Mouse (Mus musculus) gastrocnemius, postnatal 10 days (tissue): ENCODE measurements around the gene Col9a2. TPM values are rescaled to one million over a fixed set of nuclear protein-coding genes. Genes with fewer than 3 reads are reported as not detected.

Experiments used
- DNase-seq: peaks from one replicate; pipeline ENCODE4 v3.0.0; 2021; ENCODE audit warnings: mixed read lengths
- long read RNA-seq, 2 experiments: library from polyadenylated mRNA; stranded (forward); transcript quantifications; one replicate each; pipeline ENCODE4 v2.0.0; 2021
- total RNA-seq, 2 experiments: library from RNA; stranded (reverse); gene quantifications; 2 replicates each; pipeline ENCODE4 v1.2.3; 2021

Col9a2 gene
- 1 to 10 TPM; 1.5 to 2.1 TPM for total RNA-seq
- long read RNA-seq, experiment 1, result 0 reads
- long read RNA-seq, experiment 2, result 0 reads

- peak; percentile 35 for DNase-seq
Measured at GRCm38 (mm10) chr4:121039331-121040115, at the start of gene Col9a2. Gene Col9a2 (plus strand): TSS chr4:121039385.

GRCm38 (mm10) chr4:120992284-120992683 lies 46.9 kb upstream of the Col9a2 start:
- DNase-seq, result no peak

GRCm38 (mm10) chr4:120993025-120993424 lies 46.2 kb upstream of the Col9a2 start:
- DNase-seq, result no peak

- DNase-seq, result no peak
Measured at GRCm38 (mm10) chr4:120995911-120996310, 43.3 kb upstream of the Col9a2 start.

- no peak for DNase-seq
Measured at GRCm38 (mm10) chr4:121001042-121001441, 38.1 kb upstream of the Col9a2 start.

GRCm38 (mm10) chr4:121001659-121002058 lies 37.5 kb upstream of the Col9a2 start:
- no peak for DNase-seq

- no peak for DNase-seq
Measured at GRCm38 (mm10) chr4:121002400-121003171, 36.6 kb upstream of the Col9a2 start.

GRCm38 (mm10) chr4:121003611-121004091 lies 35.5 kb upstream of the Col9a2 start:
- DNase-seq, result no peak

GRCm38 (mm10) chr4:121004679-121005078 lies 34.5 kb upstream of the Col9a2 start:
- no peak for DNase-seq

GRCm38 (mm10) chr4:121007006-121007405 lies 32.2 kb upstream of the Col9a2 start:
- DNase-seq, result no peak

- DNase-seq, result no peak
Measured at GRCm38 (mm10) chr4:121008071-121008745, 31.0 kb upstream of the Col9a2 start.

GRCm38 (mm10) chr4:121009151-121009550 lies 30.0 kb upstream of the Col9a2 start:
- DNase-seq, result no peak

GRCm38 (mm10) chr4:121010770-121011549 lies 28.2 kb upstream of the Col9a2 start:
- DNase-seq, result no peak

GRCm38 (mm10) chr4:121014594-121015267 lies 24.5 kb upstream of the Col9a2 start:
- no peak for DNase-seq

- no peak for DNase-seq
Measured at GRCm38 (mm10) chr4:121015268-121015659, 23.9 kb upstream of the Col9a2 start.

GRCm38 (mm10) chr4:121016021-121016898 lies 22.9 kb upstream of the Col9a2 start:
- DNase-seq, result no peak

- DNase-seq, result peak; percentile 100
Measured at GRCm38 (mm10) chr4:121016928-121017657, 22.1 kb upstream of the Col9a2 start, which contains the start of gene Smap2. Gene Smap2 (minus strand): TSS chr4:121017247.

- DNase-seq, result no peak
Measured at GRCm38 (mm10) chr4:121018250-121018649, 20.9 kb upstream of the Col9a2 start.
